Mouse (Mus musculus) hindbrain, embryonic 14.5 days (tissue): ENCODE results near the gene Csf1. TPM values are rescaled to one million over a fixed set of nuclear protein-coding genes. Genes with fewer than 3 reads are reported as not detected.

Source experiments
- ATAC-seq: fragments of 200-750 bp; cut with Nextera tagmentation; 2 replicates; pipeline ENCODE4 v1.8.0; 2017; ENCODE audit warnings: moderate number of reproducible peaks, mild to moderate bottlenecking, moderate TSS enrichment, moderate library complexity; ENCODE audit not compliant: low FRiP score
- DNase-seq: peaks from one replicate; pipeline ENCODE4 v3.0.0-alpha.2; 2015; ENCODE audit warnings: low spot score
- H3K27ac ChIP-seq: fragments of 300-500 bp; sonication (generic); 2 replicates; pipeline ENCODE4 v1.5.1; 2014; ENCODE audit warnings: mild to moderate bottlenecking, moderate library complexity
- H3K27me3 ChIP-seq: fragments of 300-500 bp; sonication (generic); 2 replicates; pipeline ENCODE4 v1.6.1; 2014; ENCODE audit warnings: mild to moderate bottlenecking, low read length, mixed read lengths; ENCODE audit not compliant: control insufficient read depth, insufficient read depth
- H3K36me3 ChIP-seq: fragments of 300-500 bp; sonication (generic); replicated peaks from 2 replicates; pipeline ENCODE4 v1.6.1; 2014; ENCODE audit not compliant: control insufficient read depth, insufficient read depth
- H3K4me1 ChIP-seq: fragments of 300-500 bp; sonication (generic); replicated peaks from 2 replicates; pipeline ENCODE4 v1.6.1; 2014; ENCODE audit warnings: antibody characterized with exemption, low read length, mixed read lengths; ENCODE audit not compliant: control insufficient read depth, insufficient read depth
- H3K4me2 ChIP-seq: fragments of 300-500 bp; sonication (generic); replicated peaks from 2 replicates; pipeline ENCODE4 v1.6.1; 2014; ENCODE audit warnings: mild to moderate bottlenecking, moderate library complexity
- H3K4me3 ChIP-seq: fragments of 300-500 bp; sonication (generic); replicated peaks from 2 replicates; pipeline ENCODE4 v1.5.1; 2014; ENCODE audit warnings: mild to moderate bottlenecking, low read length
- H3K9ac ChIP-seq: fragments of 300-500 bp; sonication (generic); 2 replicates; pipeline ENCODE4 v1.6.1; 2014
- H3K9me3 ChIP-seq: fragments of 300-500 bp; sonication (generic); 2 replicates; pipeline ENCODE4 v1.6.1; 2016; ENCODE audit warnings: low read length; ENCODE audit not compliant: control insufficient read depth
- WGBS: fragments of 180-500 bp; shearing (Covaris S2); extraction: QIAGEN DNeasy Blood & Tissue Kit; methylation state at CpG from one replicate; pipeline ENCODE4 v1.1.7; 2014; 5-methylcytosine and 5-hydroxymethylcytosine counted together
- polyA plus RNA-seq: library from polyadenylated mRNA; unstranded; fragments of >200 nt; fragmentation: Nextera tagmentation; extraction: Ambion mirVana; gene quantifications from 2 replicates; pipeline ENCODE4 v1.2.1, GENCODE M21; 2014

Csf1 gene
- polyA plus RNA-seq, 1 experiment from 2014 or later, result 7.8 TPM

GRCm38 (mm10) chr3:107733329-107733728 is 26.9 kb downstream of the Csf1 start:
- DNase-seq (no peak), ATAC-seq (no peak)
- Histone ChIP-seq H3K4me1 (no peaks in the 10 kb centered on the region), H3K36me3 (no peaks in the 10 kb centered on the region), H3K9ac (no peak overlapping the region), H3K4me2 (no peak overlapping the region), H3K27me3 (no peaks in the 10 kb centered on the region), H3K4me3 (no peak overlapping the region), H3K9me3 (no peaks in the 10 kb centered on the region), H3K27ac (no peak overlapping the region)
- 89% methylated on average over 1 of the region's 1 CpGs for WGBS

- no peak for DNase-seq
- Histone ChIP-seq H3K4me3 (no peak overlapping the region), H3K4me1 (no peaks in the 10 kb centered on the region), H3K27me3 (no peaks in the 10 kb centered on the region), H3K9ac (no peak overlapping the region), H3K36me3 (no peaks in the 10 kb centered on the region), H3K27ac (no peak overlapping the region), H3K4me2 (no peak overlapping the region), H3K9me3 (no peaks in the 10 kb centered on the region)
- WGBS, result 64% methylated on average over 2 of the region's 2 CpGs
- no peak for ATAC-seq
These were observed 30.0 kb downstream of the Csf1 start for GRCm38 (mm10) chr3:107730236-107730635.

- no peaks in the 10 kb centered on the region for H3K27me3 ChIP-seq
- ATAC-seq, result no peak
- no peak overlapping the region for H3K27ac ChIP-seq
- no peaks in the 10 kb centered on the region for H3K9me3 ChIP-seq
- H3K36me3 ChIP-seq, result no peaks in the 10 kb centered on the region
- H3K4me3 ChIP-seq, result no peak overlapping the region
- DNase-seq, result no peak
- H3K4me2 ChIP-seq, result no peak overlapping the region
- H3K4me1 ChIP-seq, result no peaks in the 10 kb centered on the region
- 78% methylated on average over 1 of the region's 1 CpGs for WGBS
- no peak overlapping the region for H3K9ac ChIP-seq
These were observed 31.8 kb downstream of the Csf1 start for GRCm38 (mm10) chr3:107728509-107728908.

- H3K9me3 ChIP-seq, result no peaks in the 10 kb centered on the region
- no peak overlapping the region for H3K4me2 ChIP-seq
- no peak overlapping the region for H3K4me3 ChIP-seq
- no peak overlapping the region for H3K9ac ChIP-seq
- H3K27me3 ChIP-seq, result no peaks in the 10 kb centered on the region
- DNase-seq (no peak), ATAC-seq (no peak)
- H3K36me3 ChIP-seq, result no peaks in the 10 kb centered on the region
- no peaks in the 10 kb centered on the region for H3K4me1 ChIP-seq
- H3K27ac ChIP-seq, result no peak overlapping the region
- 77% methylated on average over 1 of the region's 1 CpGs for WGBS
These were observed 44.3 kb downstream of the Csf1 start for GRCm38 (mm10) chr3:107715971-107716370.

GRCm38 (mm10) chr3:107714276-107714933 is 45.9 kb downstream of the Csf1 start:
- no peak overlapping the region for H3K4me3 ChIP-seq
- H3K4me1 ChIP-seq, result no peaks in the 10 kb centered on the region
- ATAC-seq (no peak), DNase-seq (no peak)
- H3K9me3 ChIP-seq, result no peaks in the 10 kb centered on the region
- no peak overlapping the region for H3K9ac ChIP-seq
- no peaks in the 10 kb centered on the region for H3K27me3 ChIP-seq
- H3K27ac ChIP-seq, result no peak overlapping the region
- no peaks in the 10 kb centered on the region for H3K36me3 ChIP-seq
- WGBS, result 76% methylated on average over 5 of the region's 5 CpGs
- H3K4me2 ChIP-seq, result no peak overlapping the region

- no peak overlapping the region for H3K4me3 ChIP-seq
- no peak overlapping the region for H3K4me2 ChIP-seq
- DNase-seq (no peak), ATAC-seq (no peak)
- no peaks in the 10 kb centered on the region for H3K4me1 ChIP-seq
- H3K27me3 ChIP-seq, result no peaks in the 10 kb centered on the region
- H3K9me3 ChIP-seq, result no peaks in the 10 kb centered on the region
- H3K27ac ChIP-seq, result no peak overlapping the region
- 67% methylated on average over 3 of the region's 3 CpGs for WGBS
- no peak overlapping the region for H3K9ac ChIP-seq
- H3K36me3 ChIP-seq, result no peaks in the 10 kb centered on the region
These were observed 48.2 kb downstream of the Csf1 start for GRCm38 (mm10) chr3:107712081-107712480.

GRCm38 (mm10) chr3:107709156-107709555 is 51.1 kb downstream of the Csf1 start:
- WGBS, result 56% methylated on average over 3 of the region's 3 CpGs

GRCm38 (mm10) chr3:107707239-107707638 is 53.0 kb downstream of the Csf1 start:
- no peaks in the 10 kb centered on the region for H3K36me3 ChIP-seq
- H3K9ac ChIP-seq, result no peak overlapping the region
- H3K4me2 ChIP-seq, result no peak overlapping the region
- no peak overlapping the region for H3K27ac ChIP-seq
- DNase-seq, result no peak
- ATAC-seq, result no peak
- WGBS, result 91% methylated on average over 4 of the region's 4 CpGs
- no peaks in the 10 kb centered on the region for H3K9me3 ChIP-seq
- no peaks in the 10 kb centered on the region for H3K4me1 ChIP-seq
- H3K27me3 ChIP-seq, result no peaks in the 10 kb centered on the region
- H3K4me3 ChIP-seq, result no peak overlapping the region

More at GRCm38 (mm10) chr3:107709156-107709555, 51.1 kb downstream of the Csf1 start:
- Histone ChIP-seq H3K4me3 (no peak overlapping the region), H3K27me3 (no peaks in the 10 kb centered on the region), H3K9me3 (no peaks in the 10 kb centered on the region), H3K36me3 (no peaks in the 10 kb centered on the region), H3K27ac (no peak overlapping the region), H3K4me2 (no peak overlapping the region), H3K9ac (no peak overlapping the region), H3K4me1 (no peaks in the 10 kb centered on the region)
- DNase-seq (no peak), ATAC-seq (no peak)

- no peaks in the 10 kb centered on the region for H3K27me3 ChIP-seq
- no peak overlapping the region for H3K27ac ChIP-seq
- no peak overlapping the region for H3K9ac ChIP-seq
- WGBS, result 58% methylated on average over 2 of the region's 2 CpGs
- no peaks in the 10 kb centered on the region for H3K9me3 ChIP-seq
- H3K36me3 ChIP-seq, result no peaks in the 10 kb centered on the region
- DNase-seq, result no peak
- no peak overlapping the region for H3K4me3 ChIP-seq
- ATAC-seq, result no peak
- H3K4me2 ChIP-seq, result no peak overlapping the region
- H3K4me1 ChIP-seq, result no peaks in the 10 kb centered on the region
These were observed 54.1 kb downstream of the Csf1 start for GRCm38 (mm10) chr3:107706164-107706563.

- no peaks in the 10 kb centered on the region for H3K36me3 ChIP-seq
- H3K27me3 ChIP-seq, result no peaks in the 10 kb centered on the region
- H3K4me3 ChIP-seq, result no peak overlapping the region
- H3K27ac ChIP-seq, result no peak overlapping the region
- DNase-seq (no peak), ATAC-seq (no peak)
- WGBS, result 78% methylated on average over 1 of the region's 1 CpGs
- no peak overlapping the region for H3K9ac ChIP-seq
- H3K4me1 ChIP-seq, result no peaks in the 10 kb centered on the region
- H3K4me2 ChIP-seq, result no peak overlapping the region
- no peaks in the 10 kb centered on the region for H3K9me3 ChIP-seq
These were observed 55.9 kb downstream of the Csf1 start for GRCm38 (mm10) chr3:107704371-107704705.
